Mouse (Mus musculus) layer of hippocampus, adult 11-12 months (tissue): Measurements from ENCODE around the gene Shh.
A peak's percentile ranks its signal among the peaks of the same experiment; 100 is the strongest.

Experiments
- DNase-seq: peaks from one replicate; pipeline ENCODE4 v3.0.0; 2022; ENCODE audit warnings: low spot score

Gene Shh

GRCm38 (mm10) chr5:28459456-28460225 lies 7.4 kb downstream of the Shh start:
- DNase-seq, result no peak

GRCm38 (mm10) chr5:28458821-28459240 lies 8.2 kb downstream of the Shh start:
- DNase-seq, result no peak

GRCm38 (mm10) chr5:28457921-28458641 lies 9.0 kb downstream of the Shh start:
- no peak for DNase-seq

GRCm38 (mm10) chr5:28456366-28456765 lies 10.7 kb downstream of the Shh start:
- peak; percentile 0 for DNase-seq

GRCm38 (mm10) chr5:28455721-28456120 lies 11.3 kb downstream of the Shh start:
- DNase-seq, result peak; percentile 1

- no peak for DNase-seq
These were observed 12.5 kb downstream of the Shh start for GRCm38 (mm10) chr5:28454546-28454945.

GRCm38 (mm10) chr5:28453523-28453922 lies 13.5 kb downstream of the Shh start:
- no peak for DNase-seq

GRCm38 (mm10) chr5:28453086-28453485 lies 14.0 kb downstream of the Shh start:
- no peak for DNase-seq

GRCm38 (mm10) chr5:28451053-28451638 lies 15.9 kb downstream of the Shh start:
- peak; percentile 84 for DNase-seq

- no peak for DNase-seq
These were observed 16.7 kb downstream of the Shh start for GRCm38 (mm10) chr5:28450126-28450890.

- DNase-seq, result no peak
These were observed 41.1 kb downstream of the Shh start for GRCm38 (mm10) chr5:28425926-28426325.

GRCm38 (mm10) chr5:28423781-28424180 lies 43.3 kb downstream of the Shh start:
- DNase-seq, result no peak

- no peak for DNase-seq
These were observed 47.3 kb downstream of the Shh start for GRCm38 (mm10) chr5:28419640-28420265.

- DNase-seq, result no peak
These were observed 48.3 kb downstream of the Shh start for GRCm38 (mm10) chr5:28418734-28419133.

- no peak for DNase-seq
These were observed 51.0 kb downstream of the Shh start for GRCm38 (mm10) chr5:28416029-28416428.

- no peak for DNase-seq
These were observed 53.0 kb downstream of the Shh start for GRCm38 (mm10) chr5:28414076-28414475.

- DNase-seq, result no peak
These were observed 53.5 kb downstream of the Shh start for GRCm38 (mm10) chr5:28413533-28413932.

GRCm38 (mm10) chr5:28412006-28412685 lies 54.9 kb downstream of the Shh start:
- no peak for DNase-seq
